Mouse (Mus musculus) embryonic fibroblast, embryonic 13.5 days (primary cell): ENCODE results near the gene Myl10.

ENCODE experiments used
- CTCF ChIP-seq: IDR thresholded peaks from 2 replicates; pipeline ENCODE4 v1.5.1; 2011; ENCODE audit warnings: mild to moderate bottlenecking, control low read depth, low read length, moderate library complexity, borderline replicate concordance; ENCODE audit not compliant: insufficient read depth
- POLR2A ChIP-seq: IDR thresholded peaks from 2 replicates; pipeline ENCODE4 v1.6.1; 2011; ENCODE audit warnings: low read depth, mild to moderate bottlenecking, control low read depth, low read length, moderate library complexity

DNA sequence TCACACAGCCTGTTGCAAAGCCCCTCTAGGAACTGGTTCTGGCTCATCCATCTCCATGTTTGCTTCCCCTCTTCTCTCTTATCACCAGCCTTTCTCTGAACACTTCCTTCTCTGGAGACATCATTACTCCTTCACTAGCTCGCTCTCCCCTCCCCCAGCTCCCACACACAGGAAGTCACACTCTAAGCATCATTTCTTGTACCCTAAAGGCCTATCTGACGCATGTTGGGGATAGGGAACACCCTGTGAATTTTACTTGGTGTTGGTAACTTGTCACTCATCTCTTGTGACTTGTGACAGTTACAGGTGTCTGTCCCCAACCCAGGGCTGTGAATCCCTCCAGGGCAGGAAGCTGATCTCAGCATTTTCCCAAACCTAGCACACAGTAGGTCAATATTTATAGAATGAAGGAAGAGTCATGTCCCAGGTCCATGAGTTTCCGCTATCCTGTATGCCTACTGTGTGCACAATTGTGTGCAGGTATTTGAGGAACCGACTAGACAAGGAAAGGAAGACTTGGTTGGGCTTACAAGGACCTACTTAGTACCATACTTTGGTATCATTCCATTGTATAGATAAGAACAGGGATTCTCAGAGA lies 46.1 kb upstream of the Myl10 start:
- TF ChIP-seq CTCF (no peak), POLR2A (no peak)
